Mouse (Mus musculus) cerebellum, adult 9-10 months (tissue): ENCODE measurements around the gene Cdh23.
"Not testable (repeated sequence)": the region's sequence is repeated elsewhere in the genome, so short reads cannot be mapped to it uniquely, and the experiment has no call there.

Experiments used
- DNase-seq: peaks from one replicate; pipeline ENCODE4 v3.0.0; 2022

The Cdh23 gene

GRCm38 (mm10) chr10:60696390-60696789, at the start of gene Cdh23:
Cdh23 (minus strand) TSS chr10:60696490.
- DNase-seq = no peak

- no peak for DNase-seq
These were observed 48.4 kb upstream of the Cdh23 start for GRCm38 (mm10) chr10:60744543-60745290.

- no peak for DNase-seq
These were observed 47.4 kb upstream of the Cdh23 start for GRCm38 (mm10) chr10:60743681-60744080.

- no peak for DNase-seq
These were observed 46.7 kb upstream of the Cdh23 start for GRCm38 (mm10) chr10:60742942-60743341.

GRCm38 (mm10) chr10:60742296-60742695, 46.0 kb upstream of the Cdh23 start:
- not testable (repeated sequence) for DNase-seq

- no peak for DNase-seq
These were observed 45.1 kb upstream of the Cdh23 start for GRCm38 (mm10) chr10:60741435-60741834.

GRCm38 (mm10) chr10:60739619-60740363, 43.5 kb upstream of the Cdh23 start:
- no peak for DNase-seq

GRCm38 (mm10) chr10:60737886-60738640, 41.8 kb upstream of the Cdh23 start:
- DNase-seq = no peak

GRCm38 (mm10) chr10:60737169-60737728, 41.0 kb upstream of the Cdh23 start:
- no peak for DNase-seq

- no peak for DNase-seq
These were observed 39.4 kb upstream of the Cdh23 start for GRCm38 (mm10) chr10:60735737-60736136.

- no peak for DNase-seq
These were observed 37.2 kb upstream of the Cdh23 start for GRCm38 (mm10) chr10:60733471-60733870.

GRCm38 (mm10) chr10:60732397-60732861, 36.1 kb upstream of the Cdh23 start:
- no peak for DNase-seq

GRCm38 (mm10) chr10:60731742-60732141, 35.5 kb upstream of the Cdh23 start:
- DNase-seq = no peak

- DNase-seq = no peak
These were observed 31.0 kb upstream of the Cdh23 start for GRCm38 (mm10) chr10:60727301-60727700.

GRCm38 (mm10) chr10:60726896-60727295, 30.6 kb upstream of the Cdh23 start:
- no peak for DNase-seq

- DNase-seq = no peak
These were observed 28.2 kb upstream of the Cdh23 start for GRCm38 (mm10) chr10:60724496-60724895.

GRCm38 (mm10) chr10:60723345-60723744, 27.1 kb upstream of the Cdh23 start:
- DNase-seq = no peak

- DNase-seq = no peak
These were observed 25.4 kb upstream of the Cdh23 start for GRCm38 (mm10) chr10:60721640-60722039.

GRCm38 (mm10) chr10:60720461-60720860, 24.2 kb upstream of the Cdh23 start:
- no peak for DNase-seq

- DNase-seq = no peak
These were observed 22.2 kb upstream of the Cdh23 start for GRCm38 (mm10) chr10:60718491-60718890.

GRCm38 (mm10) chr10:60716449-60716848, 20.2 kb upstream of the Cdh23 start:
- no peak for DNase-seq

GRCm38 (mm10) chr10:60712299-60712698, 16.0 kb upstream of the Cdh23 start:
- not testable (repeated sequence) for DNase-seq

- no peak for DNase-seq
These were observed 12.5 kb upstream of the Cdh23 start for GRCm38 (mm10) chr10:60708837-60709236.
